Mouse (Mus musculus): ENCODE measurements around the gene Il33. TPM values are rescaled to one million over a fixed set of nuclear protein-coding genes. Genes with fewer than 3 reads are reported as not detected.
"Not testable (repeated sequence)": the region's sequence is repeated elsewhere in the genome, so short reads cannot be mapped to it uniquely, and the experiment has no call there.

The Il33 gene
- total RNA-seq, 2 experiments from 2014 or later, result 35.5 to 39.1 TPM

DNA sequence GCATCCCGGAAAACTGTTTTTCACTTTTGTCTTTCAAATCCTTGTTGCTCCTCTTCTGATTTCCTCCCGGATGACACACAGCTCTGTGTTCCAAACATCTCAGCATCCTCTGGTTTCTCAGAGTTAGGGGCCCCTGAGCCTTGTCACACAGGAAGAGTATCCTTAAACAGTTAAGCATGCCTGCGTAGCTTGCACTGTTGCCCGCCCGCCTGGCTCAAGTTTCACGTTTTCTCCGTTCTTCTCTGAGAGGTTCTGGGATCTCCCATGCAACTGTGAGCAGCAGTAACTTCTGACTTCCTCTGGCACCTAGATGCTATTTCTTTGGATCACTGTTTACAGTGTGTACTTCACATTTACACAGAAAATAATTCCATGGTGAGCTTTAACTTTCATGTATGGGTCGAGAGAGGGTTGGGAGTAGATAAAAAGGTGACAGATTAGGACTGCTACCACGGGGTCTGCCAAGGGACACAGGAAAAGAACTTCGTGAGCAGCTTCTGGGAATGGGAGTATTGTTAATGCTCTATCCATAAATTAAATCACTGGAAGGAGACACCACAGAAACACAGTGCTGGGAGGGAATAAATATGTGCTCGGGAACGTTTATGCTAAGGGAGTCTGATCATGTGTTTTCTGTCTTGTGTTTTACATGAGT, 1.3 kb downstream of the Il33 start:
- intact Hi-C loops (cut with DNase I), result no loop called here

DNA sequence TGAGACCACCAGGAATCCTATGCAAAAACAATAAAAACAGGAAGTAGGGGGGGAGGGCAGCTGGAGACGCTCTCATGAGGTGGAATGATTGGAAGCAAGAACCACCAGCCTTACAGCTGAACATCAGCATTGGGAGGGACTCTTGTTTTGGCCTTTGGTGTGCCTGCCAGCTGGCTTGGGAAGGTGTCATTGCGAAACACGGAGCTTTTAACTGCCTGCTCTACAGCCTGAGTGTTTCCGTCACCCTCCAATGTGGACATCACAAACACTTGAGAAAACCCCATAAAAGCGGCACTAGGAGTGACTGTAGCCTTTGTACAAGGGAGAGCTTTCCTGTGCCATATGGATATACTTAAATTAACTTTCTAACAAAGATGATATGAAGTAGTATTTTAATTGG, 5.4 kb downstream of the Il33 start:
- no peak for DNase-seq (ENCODE audit: low spot score in 2 of 2)
- intact Hi-C loops (cut with DNase I), result no loop called here

More for the DNA sequence above, 1.3 kb downstream of the Il33 start:
- DNase-seq (ENCODE audit: low spot score in 2 of 2), result no peak

DNA sequence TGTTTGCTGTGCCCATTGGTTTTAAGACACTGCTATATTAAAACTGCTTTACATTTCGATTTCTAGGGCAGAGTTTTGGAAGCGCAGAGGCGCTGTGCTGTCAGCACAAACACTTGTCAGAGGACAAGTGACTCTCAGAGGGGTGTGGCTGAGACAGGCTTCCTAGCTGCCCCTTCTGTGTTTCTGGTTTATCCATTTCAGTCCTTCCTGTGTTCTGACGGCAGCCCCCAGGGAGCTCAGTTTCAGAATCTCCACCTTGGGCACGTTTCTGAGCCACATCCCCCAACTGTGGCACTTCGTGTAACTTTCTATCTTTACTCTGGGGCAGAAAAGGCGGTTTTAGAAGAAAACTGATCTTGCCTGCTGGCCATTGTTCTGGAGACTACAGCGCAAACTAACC, 12.5 kb downstream of the Il33 start:
- intact Hi-C loops (cut with DNase I), result no loop called here
- DNase-seq (ENCODE audit: low spot score in 2 of 2), result no peak

DNA sequence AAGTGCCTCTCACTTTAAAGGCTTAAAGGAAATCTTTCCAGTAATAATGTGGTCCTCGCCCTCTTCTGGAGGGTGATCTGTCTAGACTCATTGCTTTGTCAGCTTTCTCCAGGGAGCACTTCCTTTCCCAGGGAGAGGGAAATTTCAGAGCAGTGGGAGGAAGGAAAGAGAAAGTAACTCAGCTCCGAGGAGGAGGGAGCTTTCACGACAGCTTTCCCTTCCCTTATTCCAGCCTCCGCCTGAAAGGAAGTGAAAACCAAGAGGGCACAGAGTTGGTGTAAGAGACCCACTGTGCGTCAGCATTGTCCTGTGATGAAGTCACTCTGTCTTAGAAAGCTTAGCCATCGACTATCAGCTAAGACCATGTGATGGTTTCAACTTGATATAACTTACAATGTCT, 15.3 kb downstream of the Il33 start:
- intact Hi-C loops (cut with DNase I), result loop anchor here (10.0 kb wide), 1 partner anchor 95 kb away; no protein-coding TSS in a partner anchor
- DNase-seq (ENCODE audit: low spot score in 2 of 2), result no peak

DNA sequence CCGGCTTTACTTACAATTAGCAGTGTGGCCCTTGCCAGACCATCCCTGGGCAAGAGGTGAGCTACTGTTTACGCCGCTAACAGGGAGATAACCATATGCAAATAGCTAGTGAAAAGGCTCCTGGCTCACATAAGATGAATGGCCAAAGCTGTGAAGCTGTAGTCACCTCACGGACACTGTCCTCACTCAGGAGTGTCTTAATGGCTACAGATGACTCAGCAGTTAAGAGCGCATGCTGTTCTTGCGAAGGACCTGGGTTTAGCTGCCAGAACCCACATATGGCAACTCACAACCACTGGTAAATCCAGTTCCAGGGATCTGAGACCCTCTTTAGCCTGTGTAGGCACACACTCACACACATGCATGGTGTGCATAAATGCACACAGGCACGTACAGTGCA, 16.3 kb downstream of the Il33 start:
- DNase-seq (ENCODE audit: low spot score in 2 of 2), result no peak

DNA sequence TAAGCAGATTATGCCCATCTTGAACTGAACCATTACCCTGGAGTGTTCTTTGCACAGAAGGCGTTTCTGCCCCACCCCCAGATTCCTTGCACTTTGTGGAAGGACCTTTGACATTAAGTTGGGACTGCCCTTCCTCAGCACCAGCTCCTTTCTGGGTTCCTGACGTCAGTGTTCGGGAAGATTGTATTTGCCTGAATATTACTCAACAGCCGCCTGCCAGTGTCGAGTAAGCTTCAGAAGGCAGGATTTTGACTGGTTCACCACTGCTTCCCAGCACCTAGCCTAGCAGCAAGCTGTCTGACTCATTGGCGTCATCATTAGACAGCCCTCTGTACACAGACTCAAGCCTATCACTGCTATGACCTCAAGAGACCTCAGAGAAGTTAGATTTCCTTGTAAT, 17.4 kb downstream of the Il33 start:
- intact Hi-C loops (cut with DNase I), result loop anchor here (10.0 kb wide), 1 partner anchor 98 kb away; no protein-coding TSS in a partner anchor

More for the DNA sequence above, 16.3 kb downstream of the Il33 start:
- intact Hi-C loops (cut with DNase I), result loop anchor here (10.0 kb wide), 1 partner anchor 96 kb away; no protein-coding TSS in a partner anchor

DNA sequence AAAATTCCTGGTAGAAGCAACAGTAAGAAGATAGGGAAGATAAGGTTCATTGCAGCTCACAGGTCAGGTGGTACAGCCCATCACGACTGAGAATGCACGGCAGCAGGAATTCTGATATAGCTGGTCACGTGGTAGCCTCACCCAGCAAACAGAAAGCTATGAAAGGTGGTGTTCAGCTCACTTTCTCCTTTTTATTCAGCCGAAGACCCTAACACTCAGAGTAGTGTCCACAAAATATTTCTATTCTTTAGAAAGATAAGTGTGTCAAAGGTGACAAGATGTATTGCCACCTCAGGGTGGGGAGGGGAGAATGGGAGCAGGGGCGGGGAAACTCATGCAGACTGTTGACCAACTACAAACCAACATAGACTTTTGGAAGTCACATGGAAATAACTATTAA, 19.5 kb downstream of the Il33 start:
- intact Hi-C loops (cut with DNase I), result loop anchor here (10.0 kb wide), 1 partner anchor 100 kb away; no protein-coding TSS in a partner anchor

More for the DNA sequence above, 17.4 kb downstream of the Il33 start:
- no peak for DNase-seq (ENCODE audit: low spot score in 2 of 2)

DNA sequence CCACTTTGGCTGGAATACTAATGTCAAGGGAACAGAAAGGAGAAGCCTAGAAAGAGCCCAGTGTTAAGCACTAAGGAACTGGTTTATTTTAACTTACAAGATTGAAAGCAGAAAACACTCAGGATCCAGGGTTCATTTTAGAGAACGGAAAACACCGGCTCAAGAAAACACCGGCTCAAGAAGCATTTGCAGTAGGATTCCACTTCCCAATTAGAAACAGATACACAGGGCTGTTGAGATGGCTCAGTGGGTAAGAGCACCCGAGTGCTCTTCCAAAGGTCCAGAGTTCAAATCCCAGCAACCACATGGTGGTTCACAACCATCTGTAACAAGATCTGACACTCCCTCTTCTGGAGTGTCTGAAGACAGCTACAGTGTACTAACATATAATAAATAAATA, 20.0 kb downstream of the Il33 start:
- DNase-seq (ENCODE audit: low spot score in 2 of 2), result not testable (repeated sequence)
- intact Hi-C loops (cut with DNase I), result loop anchor here (10.0 kb wide), 1 partner anchor 100 kb away; no protein-coding TSS in a partner anchor

More for the DNA sequence above, 19.5 kb downstream of the Il33 start:
- no peak for DNase-seq (ENCODE audit: low spot score in 2 of 2)

DNA sequence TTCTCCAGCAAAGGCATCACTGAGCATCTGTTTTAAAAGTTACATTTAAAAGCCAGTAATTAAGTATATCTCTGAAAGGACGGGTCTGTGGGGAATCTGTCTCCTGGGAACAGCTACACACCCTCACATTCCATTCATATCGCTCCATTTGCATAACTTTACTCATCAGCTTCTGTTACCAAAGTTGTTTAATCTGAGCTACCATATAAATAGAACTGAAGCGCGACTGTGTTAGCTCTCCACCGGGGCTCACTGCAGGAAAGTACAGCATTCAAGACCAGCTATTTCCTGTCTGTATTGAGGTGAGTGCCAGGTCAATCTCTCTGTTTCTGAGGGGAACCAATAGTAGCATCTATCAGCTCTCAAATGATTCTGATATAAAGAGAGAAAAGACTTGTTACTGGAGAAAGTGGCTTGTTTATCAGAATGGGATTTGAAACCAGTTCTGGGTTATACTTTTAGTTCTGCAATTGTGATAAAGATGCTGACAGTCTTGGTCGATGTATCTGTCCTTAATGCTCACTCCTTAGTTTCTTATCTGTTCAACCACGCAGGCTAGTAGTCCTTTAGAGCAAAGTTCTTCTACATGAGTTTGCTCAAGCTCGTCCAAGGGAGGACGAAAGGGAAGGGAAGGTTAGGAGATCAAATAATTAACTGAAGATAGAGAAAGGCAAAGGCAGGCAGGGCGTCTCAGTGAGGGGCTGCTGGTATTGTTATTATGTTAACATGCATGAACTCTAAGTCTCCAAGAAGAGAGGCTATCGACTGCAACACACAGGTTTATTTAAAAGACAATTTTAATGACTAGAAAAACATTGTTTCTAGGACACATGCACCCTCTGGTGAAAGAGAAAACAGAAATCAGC, 20.9 kb downstream of the Il33 start:
- intact Hi-C loops (cut with DNase I), result loop anchor here (10.0 kb wide), 1 partner anchor 101 kb away; no protein-coding TSS in a partner anchor
- no peak for DNase-seq (ENCODE audit: low spot score in 2 of 2)

DNA sequence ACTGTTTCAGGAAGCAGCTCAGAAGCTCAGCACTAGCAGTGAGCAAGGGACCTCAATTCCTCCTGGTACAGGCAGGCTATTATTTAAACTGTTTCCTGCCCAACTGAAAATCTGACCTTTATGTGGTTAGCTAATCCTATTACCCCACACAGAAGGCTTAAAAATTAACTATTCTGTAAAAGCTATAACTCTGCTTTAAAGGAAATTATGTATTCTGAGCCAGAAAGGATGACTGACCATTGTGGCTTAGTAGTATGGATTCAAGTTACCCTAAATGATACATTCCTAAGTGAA, 21.5 kb downstream of the Il33 start:
- intact Hi-C loops (cut with DNase I), result loop anchor here (10.0 kb wide), 1 partner anchor 102 kb away; no protein-coding TSS in a partner anchor
- DNase-seq (ENCODE audit: low spot score in 2 of 2), result no peak

DNA sequence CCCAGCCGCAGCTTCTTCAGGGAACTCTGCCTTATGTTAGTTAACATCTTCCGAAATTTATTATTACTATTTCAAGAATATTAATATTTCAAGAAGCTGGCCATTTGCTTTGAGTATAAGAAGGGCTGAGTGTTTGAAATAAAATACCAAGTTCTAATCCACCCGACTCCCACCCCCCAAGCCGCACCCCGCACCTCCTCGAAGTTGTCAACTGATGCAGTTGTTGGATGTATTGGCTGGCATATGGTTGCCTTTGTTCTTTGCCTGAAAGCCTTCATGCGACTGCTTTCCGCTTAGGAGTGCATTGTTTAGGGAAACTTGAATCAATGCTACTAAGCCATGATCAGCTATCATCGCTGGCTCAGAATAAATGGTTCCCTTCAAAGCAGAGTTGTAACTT, 22.1 kb downstream of the Il33 start:
- intact Hi-C loops (cut with DNase I), result loop anchor here (10.0 kb wide), 1 partner anchor 102 kb away; no protein-coding TSS in a partner anchor
- no peak for DNase-seq (ENCODE audit: low spot score in 2 of 2)

DNA sequence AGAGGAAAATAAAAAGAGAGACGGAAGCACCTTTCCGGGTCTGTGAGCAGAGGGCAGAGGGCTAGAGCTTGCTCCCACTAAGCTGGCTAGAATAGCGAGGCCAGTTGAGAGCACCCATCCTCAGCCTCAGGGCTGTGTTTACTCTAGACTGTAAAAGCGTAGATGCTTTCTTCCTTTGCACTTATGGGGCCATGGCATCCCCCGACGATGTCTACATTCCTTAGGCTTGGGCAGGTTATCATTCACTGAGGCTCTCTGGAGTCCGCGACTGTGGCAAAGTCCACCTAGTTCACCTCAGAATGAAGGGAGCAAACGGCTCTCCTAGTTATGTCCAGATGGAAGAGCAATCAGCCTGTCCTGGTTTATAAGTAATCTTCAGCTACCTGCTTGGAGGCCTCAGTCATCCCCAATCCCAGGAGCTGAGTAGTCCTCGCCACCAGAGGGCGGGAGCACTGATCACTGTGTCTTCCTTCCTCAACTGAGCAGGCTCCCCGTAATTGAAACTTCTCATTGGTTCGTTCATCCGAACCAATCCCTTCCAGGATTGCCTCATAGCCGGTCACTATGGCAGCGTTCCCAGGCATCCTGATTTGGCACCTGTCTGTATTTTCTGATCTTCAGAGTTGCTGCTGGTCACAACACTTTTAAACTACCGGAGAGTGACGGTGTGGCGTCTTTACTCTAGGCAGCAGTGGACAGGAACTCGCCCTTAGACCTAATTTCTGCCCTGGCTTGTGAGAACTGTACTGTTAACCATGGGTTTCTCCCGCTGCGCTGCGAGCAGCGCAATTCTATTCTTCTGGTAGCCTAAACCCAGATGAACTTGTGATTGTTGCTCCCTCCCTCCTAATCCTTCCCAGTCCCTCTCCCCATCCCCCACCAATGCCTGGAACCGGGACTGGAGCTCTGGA, 23.2 kb downstream of the Il33 start:
- intact Hi-C loops (cut with DNase I), result loop anchor here (10.0 kb wide), 1 partner anchor 103 kb away; no protein-coding TSS in a partner anchor
- peak; percentile 63 to 66 for DNase-seq (ENCODE audit: low spot score in 2 of 2)

DNA sequence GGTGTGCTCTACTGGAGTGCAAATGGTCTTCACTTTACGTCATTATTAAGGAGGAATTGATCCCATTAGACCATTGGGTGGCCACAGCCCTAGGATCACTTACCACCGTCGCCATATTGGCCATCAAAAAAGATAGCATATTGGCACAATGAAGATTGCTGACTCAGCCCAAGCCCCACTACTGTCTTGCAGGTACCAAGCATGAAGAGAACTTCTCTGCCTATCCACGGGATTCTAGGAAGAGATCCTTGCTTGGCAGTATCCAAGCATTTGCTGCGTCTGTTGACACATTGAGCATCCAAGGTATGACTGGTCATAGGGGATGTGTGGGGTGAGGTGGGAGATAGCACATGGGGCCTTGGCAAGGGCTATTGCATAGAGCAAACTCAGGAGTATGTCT, 27.6 kb downstream of the Il33 start:
- intact Hi-C loops (cut with DNase I), result no loop called here
- no peak for DNase-seq (ENCODE audit: low spot score in 2 of 2)

DNA sequence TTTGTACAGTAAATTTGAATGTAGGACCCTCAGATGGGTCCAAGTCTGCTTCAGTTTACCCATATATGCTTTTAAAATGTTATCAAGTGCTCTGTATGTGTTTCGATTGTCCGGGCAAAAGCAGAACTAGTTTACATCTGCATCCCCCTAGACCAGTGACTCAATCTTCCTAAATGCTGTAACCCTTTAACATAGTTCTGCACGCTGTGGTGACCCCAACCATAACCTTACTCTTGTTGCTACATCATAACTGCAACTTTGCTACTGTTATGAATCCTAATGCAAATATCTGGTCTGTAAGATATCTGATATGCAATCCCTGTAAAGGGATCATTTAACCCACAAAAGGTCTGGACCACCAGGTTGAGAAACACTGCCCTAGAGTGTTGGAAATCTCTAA, 28.9 kb downstream of the Il33 start:
- intact Hi-C loops (cut with DNase I), result no loop called here
- no peak for DNase-seq (ENCODE audit: low spot score in 2 of 2)

DNA sequence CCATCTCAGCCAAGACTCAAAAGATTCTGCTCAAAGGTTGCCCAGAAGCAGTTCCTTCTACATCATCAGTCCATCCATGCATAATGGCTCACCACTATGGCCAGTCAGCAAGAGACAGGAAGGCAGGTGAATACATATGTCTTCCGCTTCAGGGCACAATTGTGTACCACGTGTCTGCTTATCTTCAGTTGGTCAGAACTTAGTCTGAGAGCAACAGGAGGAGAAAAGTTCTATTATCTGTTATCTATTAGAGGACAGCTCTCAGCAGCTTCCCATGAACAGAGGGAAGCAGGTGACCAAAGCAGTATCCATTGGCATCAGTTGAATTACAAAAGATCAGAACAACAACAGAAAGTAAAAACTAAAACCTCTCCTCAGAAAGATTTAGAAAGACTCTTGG, 30.5 kb downstream of the Il33 start:
- no peak for DNase-seq (ENCODE audit: low spot score in 2 of 2)
- intact Hi-C loops (cut with DNase I), result no loop called here

DNA sequence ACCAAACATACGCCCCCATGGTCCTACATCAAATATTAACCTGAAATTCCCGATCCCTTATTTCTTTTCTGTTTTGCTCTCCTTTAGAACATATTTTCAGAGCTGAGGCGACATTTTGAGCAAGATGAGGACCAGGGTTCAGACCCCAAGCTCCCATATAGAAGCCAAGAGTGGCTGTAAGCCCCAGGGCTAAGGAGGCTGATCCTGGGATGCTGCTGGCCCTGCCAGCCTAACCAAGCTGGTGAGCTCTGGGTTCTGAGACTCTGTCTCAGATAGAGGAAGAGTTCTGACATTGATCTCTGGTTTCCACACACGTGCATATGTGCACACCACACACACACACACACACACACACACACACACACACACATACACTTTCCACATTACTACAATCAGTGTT, 36.0 kb downstream of the Il33 start:
- intact Hi-C loops (cut with DNase I), result no loop called here
- DNase-seq (ENCODE audit: low spot score in 2 of 2), result no peak

DNA sequence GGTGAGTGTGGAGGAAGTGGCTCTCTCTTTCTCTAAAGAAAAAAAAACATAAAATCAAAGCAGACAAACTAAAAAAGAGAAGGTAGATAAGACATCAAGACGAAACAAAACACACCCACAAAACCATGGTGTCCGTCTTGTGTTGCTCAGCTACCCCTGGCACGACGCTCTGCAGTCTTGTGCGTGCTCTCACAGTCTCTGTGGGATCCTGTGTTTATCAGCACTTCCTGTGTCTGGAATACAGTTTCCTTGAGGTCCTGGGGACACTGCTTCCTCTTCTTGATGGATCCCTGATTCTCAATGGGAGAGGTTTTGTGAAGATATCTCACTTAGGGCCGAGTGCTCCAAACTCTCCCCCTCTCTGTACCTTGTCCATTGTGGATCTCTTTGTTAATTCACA, 36.9 kb downstream of the Il33 start:
- intact Hi-C loops (cut with DNase I), result no loop called here
- no peak for DNase-seq (ENCODE audit: low spot score in 2 of 2)

DNA sequence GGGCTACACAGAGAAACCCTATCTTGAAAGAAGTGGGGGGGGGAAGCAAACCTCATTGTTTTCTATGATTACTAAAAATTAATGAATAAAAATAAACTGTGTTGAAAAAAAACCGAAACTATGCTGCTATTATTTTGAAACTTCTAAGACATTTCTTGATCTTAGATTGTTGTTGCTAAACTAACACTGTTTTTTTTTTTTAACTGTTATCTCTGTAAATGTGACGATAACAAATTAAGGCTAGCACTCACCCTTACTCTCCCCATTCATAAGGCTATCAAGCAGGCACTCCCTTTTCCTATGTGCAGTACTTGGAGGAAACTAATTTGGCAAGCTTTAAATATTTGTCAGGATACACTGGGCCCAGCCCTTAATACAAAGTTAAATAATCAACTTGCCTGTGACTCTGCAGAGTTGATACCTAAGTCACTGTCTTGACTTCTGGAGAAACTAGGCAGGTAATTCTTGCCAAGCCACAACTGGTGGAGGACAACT, 38.7 kb downstream of the Il33 start:
- intact Hi-C loops (cut with DNase I), result no loop called here
- DNase-seq (ENCODE audit: low spot score in 2 of 2), result no peak

DNA sequence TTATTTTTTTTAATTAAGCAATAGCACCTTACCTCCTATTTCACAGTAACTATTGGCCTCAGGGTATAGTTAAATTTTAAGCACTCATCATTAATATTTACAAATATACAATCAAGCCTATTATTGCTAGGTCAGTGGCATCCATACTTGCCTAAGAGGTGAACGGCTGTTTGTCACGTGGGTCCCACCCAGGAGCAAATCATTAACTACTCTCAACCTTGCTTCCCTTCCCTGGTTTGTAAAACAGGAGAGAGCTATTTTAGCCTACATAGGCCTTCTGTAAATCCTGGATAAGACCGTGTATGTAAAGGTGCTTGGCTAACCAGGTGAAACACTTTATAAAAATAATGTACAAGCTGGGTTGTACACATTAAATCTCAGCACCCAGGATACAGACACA, 43.0 kb downstream of the Il33 start:
- intact Hi-C loops (cut with DNase I), result no loop called here
- no peak for DNase-seq (ENCODE audit: low spot score in 2 of 2)
